Mouse (Mus musculus) myocyte (in vitro differentiated cells): ENCODE results near the gene Dnajb7. TPM values are rescaled to one million over a fixed set of nuclear protein-coding genes. Genes with fewer than 3 reads are reported as not detected.

ENCODE experiments used
- H3K27me3 ChIP-seq: one replicate; pipeline ENCODE4 v1.6.1; 2011; ENCODE audit not compliant: control insufficient read depth, insufficient read depth, insufficient read length
- H3K36me3 ChIP-seq: one replicate; pipeline ENCODE4 v1.6.1; 2011; ENCODE audit not compliant: control insufficient read depth, insufficient read depth
- H3K4me2 ChIP-seq: one replicate; pipeline ENCODE4 v1.6.1; 2011; ENCODE audit warnings: low read depth, control low read depth
- H3K4me3 ChIP-seq: one replicate; pipeline ENCODE4 v1.5.1; 2011; ENCODE audit warnings: mild to moderate bottlenecking, control low read depth, moderate library complexity
- H3K79me2 ChIP-seq: one replicate; pipeline ENCODE4 v1.6.1; 2011; ENCODE audit not compliant: control insufficient read depth, insufficient read depth
- H3ac ChIP-seq: one replicate; pipeline ENCODE4 v1.6.1; 2011; ENCODE audit not compliant: control insufficient read depth, insufficient read length
- CEBPB ChIP-seq: IDR thresholded peaks from 2 replicates; pipeline ENCODE4 v1.6.1; 2011; ENCODE audit warnings: mild to moderate bottlenecking, moderate library complexity; ENCODE audit not compliant: poor library complexity, insufficient read depth, severe bottlenecking
- E2F4 ChIP-seq: IDR thresholded peaks from one replicate; pipeline ENCODE4 v1.6.1; 2011; ENCODE audit warnings: mild to moderate bottlenecking, control low read depth, moderate library complexity; ENCODE audit not compliant: insufficient read depth
- MAX ChIP-seq: IDR thresholded peaks from one replicate; pipeline ENCODE4 v1.6.1; 2011; ENCODE audit warnings: low read depth, mild to moderate bottlenecking, control low read depth
- MYOD1 ChIP-seq, 3 experiments: IDR thresholded peaks; one replicate each; pipeline ENCODE4 v1.6.1; 2011; ENCODE audit warnings: control low read depth in 2 of 3, low read depth in 2 of 3, mild to moderate bottlenecking in 2 of 3, moderate library complexity in 1 of 3; ENCODE audit not compliant: insufficient read length in 2 of 3, control insufficient read depth in 1 of 3
- MYOG ChIP-seq, 3 experiments: IDR thresholded peaks; one replicate each; pipeline ENCODE4 v1.6.1; 2011; ENCODE audit warnings: control low read depth in 2 of 3, low read depth in 2 of 3, mild to moderate bottlenecking in 2 of 3; ENCODE audit not compliant: insufficient read length in 2 of 3, control insufficient read depth in 1 of 3, insufficient read depth in 1 of 3
- POLR2A ChIP-seq: IDR thresholded peaks from one replicate; pipeline ENCODE4 v1.6.1; 2011; ENCODE audit warnings: low read depth, mild to moderate bottlenecking, control low read depth, moderate library complexity; ENCODE audit not compliant: insufficient read length
- POLR2AphosphoS2 ChIP-seq: IDR thresholded peaks from one replicate; pipeline ENCODE4 v1.6.1; 2011; ENCODE audit warnings: low read depth, control low read depth; ENCODE audit not compliant: insufficient read length
- REST ChIP-seq: IDR thresholded peaks from one replicate; pipeline ENCODE4 v1.6.1; 2011; ENCODE audit warnings: mild to moderate bottlenecking, control low read depth, moderate library complexity; ENCODE audit not compliant: insufficient read depth, insufficient read length
- SRF ChIP-seq: IDR thresholded peaks from one replicate; pipeline ENCODE4 v1.6.1; 2011; ENCODE audit warnings: low read depth; ENCODE audit not compliant: control insufficient read depth, insufficient read length
- TCF12 ChIP-seq: IDR thresholded peaks from one replicate; pipeline ENCODE4 v1.6.1; 2011; ENCODE audit warnings: mild to moderate bottlenecking, control low read depth; ENCODE audit not compliant: poor library complexity, insufficient read depth, severe bottlenecking
- TCF3 ChIP-seq: IDR thresholded peaks from one replicate; pipeline ENCODE4 v1.6.1; 2011; ENCODE audit warnings: low read depth, control low read depth; ENCODE audit not compliant: insufficient read length
- USF1 ChIP-seq: IDR thresholded peaks from one replicate; pipeline ENCODE4 v1.6.1; 2011; ENCODE audit warnings: low read depth, mild to moderate bottlenecking, control low read depth, moderate library complexity
- polyA plus RNA-seq: library from polyadenylated mRNA; unstranded; fragments of >200 nt; fragmentation: generic; extraction: Trizol; gene quantifications from one replicate; pipeline ENCODE4 v1.2.1, GENCODE M21; 2012; ENCODE audit warnings: missing spikeins

Dnajb7 gene
- polyA plus RNA-seq, 1 experiment, result 0.06 TPM

DNA sequence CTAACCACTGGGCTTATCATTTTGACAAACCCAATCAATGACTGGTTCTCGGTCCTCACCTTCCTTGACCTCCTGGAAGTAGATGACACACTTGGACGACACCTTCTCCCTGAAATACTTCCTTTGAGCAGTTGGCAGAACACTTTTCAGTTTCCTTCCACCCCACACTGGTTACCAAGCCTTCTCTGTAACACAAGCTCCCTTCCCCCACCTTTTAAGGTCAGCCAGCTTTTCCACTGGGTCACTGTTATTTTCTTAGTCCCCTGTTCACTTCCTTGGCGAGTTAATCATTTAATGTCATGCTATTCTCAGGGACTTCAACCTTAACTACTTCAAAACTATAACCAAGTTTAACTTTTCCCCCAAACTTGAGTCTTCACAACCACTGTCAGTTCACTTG lies 49.2 kb downstream of the Dnajb7 start:
- no peak overlapping the region for H3K4me3 ChIP-seq
- peak overlapping the region; percentile 93 for H3K4me2 ChIP-seq
- no peak for TF ChIP-seq USF1
- no peak for TF ChIP-seq POLR2A
- no peak for TF ChIP-seq POLR2AphosphoS2
- no peak for TF ChIP-seq CEBPB
- no peak for TF ChIP-seq E2F4
- TF ChIP-seq TCF12, result no peak
- TF ChIP-seq MYOD1 (IDR thresholded peaks at IDR 0.05; ENCODE audit: control insufficient read depth in 1 of 3, insufficient read length in 2 of 3, low read depth in 2 of 3), result no peak
- TF ChIP-seq REST, result no peak
- no peak for TF ChIP-seq MYOG (IDR thresholded peaks at IDR 0.05; ENCODE audit: control insufficient read depth in 1 of 3, insufficient read depth in 1 of 3, insufficient read length in 2 of 3, low read depth in 2 of 3)
- no peak for TF ChIP-seq MAX
- TF ChIP-seq TCF3, result no peak
- peaks cover 32% of the 10 kb centered on the region for H3K79me2 ChIP-seq
- no peak overlapping the region for H3ac ChIP-seq
- H3K27me3 ChIP-seq, result no peaks in the 10 kb centered on the region
- peaks cover 12% of the 10 kb centered on the region for H3K36me3 ChIP-seq

DNA sequence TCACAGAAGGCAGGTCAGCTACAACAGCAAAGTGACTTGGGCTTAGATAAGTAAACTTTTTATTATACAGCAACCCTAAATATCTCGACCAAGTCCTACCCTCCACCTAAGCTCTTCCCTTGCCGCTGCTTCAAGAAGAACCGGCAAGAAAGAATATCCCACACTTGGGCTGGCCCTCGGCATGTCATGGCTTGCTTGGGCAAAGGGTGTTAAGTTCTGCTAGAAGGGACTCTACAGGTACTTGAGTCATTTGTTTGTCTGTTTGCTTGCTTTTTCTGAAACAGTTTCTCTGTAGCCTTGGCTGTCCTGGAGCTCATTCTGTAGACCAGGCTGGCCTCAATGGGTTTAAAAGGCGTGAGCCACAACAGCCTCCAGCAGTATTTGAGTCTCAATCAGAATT lies 51.2 kb downstream of the Dnajb7 start:
- Histone ChIP-seq H3K27me3 (no peaks in the 10 kb centered on the region), H3K36me3 (no peaks in the 10 kb centered on the region), H3K4me2 (no peak overlapping the region), H3ac (no peak overlapping the region), H3K4me3 (no peak overlapping the region), H3K79me2 (peaks cover 41% of the 10 kb centered on the region)
- TF ChIP-seq TCF3 (no peak), MYOD1 (IDR thresholded peaks at IDR 0.05; ENCODE audit: control insufficient read depth in 1 of 3, insufficient read length in 2 of 3, low read depth in 2 of 3) (no peak), POLR2AphosphoS2 (no peak), CEBPB (no peak), POLR2A (no peak), MYOG (IDR thresholded peaks at IDR 0.05; ENCODE audit: control insufficient read depth in 1 of 3, insufficient read depth in 1 of 3, insufficient read length in 2 of 3, low read depth in 2 of 3) (no peak), USF1 (no peak), REST (no peak), E2F4 (no peak), MAX (no peak), TCF12 (no peak), SRF (no peak)

Other genes with a start within 250 kb of the Dnajb7 start
- gene Mrtfa, start 217.5 kb downstream of the Dnajb7 start, polyA plus RNA-seq, result 36.0 TPM
- 0.44 TPM for gene Mchr1, start 172.8 kb downstream of the Dnajb7 start, polyA plus RNA-seq
- 40.9 TPM for gene Slc25a17, start 47.5 kb downstream of the Dnajb7 start, polyA plus RNA-seq
- gene St13, start 8.2 kb downstream of the Dnajb7 start, polyA plus RNA-seq, result 228 TPM
- gene Xpnpep3, start 8.2 kb downstream of the Dnajb7 start, polyA plus RNA-seq, result 6.3 TPM
- 326 TPM for gene Rbx1, start 58.0 kb upstream of the Dnajb7 start, polyA plus RNA-seq
- 17.7 TPM for gene Ep300, start 177.1 kb upstream of the Dnajb7 start, polyA plus RNA-seq